Mouse (Mus musculus): Measurements from ENCODE around the gene Opcml.

The Opcml gene

GRCm38 (mm10) chr9:28171890-28172289 lies 381.3 kb downstream of the Opcml start:
- peak; percentile 66 for DNase-seq

DNA sequence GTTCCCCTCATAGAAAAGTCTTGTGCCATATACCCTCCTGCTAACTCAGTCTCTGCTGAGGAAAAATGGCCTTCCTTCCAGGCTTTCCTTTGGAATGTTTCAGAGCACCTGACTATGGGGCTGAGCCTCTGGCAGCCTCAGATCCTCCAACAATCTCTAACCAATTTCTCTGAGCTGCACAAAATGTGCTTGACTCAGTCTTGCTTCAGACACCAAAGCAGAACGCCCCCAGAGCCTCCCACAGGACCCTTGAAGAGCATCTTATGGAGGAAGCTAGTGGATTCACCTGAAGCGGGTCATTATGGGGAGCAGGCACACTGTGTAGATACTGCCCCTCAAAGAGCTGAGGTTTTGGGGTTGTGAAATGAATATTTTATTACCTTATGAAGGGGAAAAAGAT lies 386.5 kb downstream of the Opcml start:
- no peak for DNase-seq

DNA sequence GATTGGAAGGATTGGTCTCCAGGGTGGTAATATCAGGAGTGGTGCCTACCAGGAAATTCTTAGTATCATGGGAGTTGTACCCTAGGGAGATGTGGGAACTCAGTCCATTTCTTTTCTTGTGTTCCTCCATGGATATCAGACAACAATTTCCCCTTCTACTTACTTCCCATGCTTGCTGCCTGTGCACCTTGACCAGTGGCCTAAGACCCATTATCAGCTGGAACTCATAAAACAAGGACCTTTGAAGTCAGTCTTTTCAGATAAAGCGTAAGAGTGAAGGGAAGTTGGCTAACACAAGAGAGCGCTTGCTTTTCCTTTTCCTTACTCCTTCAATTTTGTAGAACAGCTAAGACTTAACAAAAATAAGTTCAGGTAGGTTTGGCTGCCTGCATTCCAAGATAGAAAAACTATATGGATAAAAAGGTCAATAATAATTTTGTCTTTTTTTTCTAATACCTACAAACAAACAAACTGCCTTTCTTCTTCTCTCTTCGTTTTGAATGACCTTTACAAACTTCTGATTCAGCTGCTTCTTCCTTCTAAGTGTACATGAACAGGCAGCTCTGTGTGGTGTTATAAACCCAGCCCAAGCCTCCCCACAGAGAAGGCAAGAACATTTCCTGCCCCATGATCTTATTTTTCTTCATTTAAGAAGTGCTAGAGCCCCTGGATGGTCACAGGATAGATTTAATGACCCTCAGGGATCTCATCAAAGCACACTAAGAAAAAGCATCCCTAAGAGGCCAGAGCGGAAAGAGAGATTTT lies 387.7 kb downstream of the Opcml start:
- no peak for DNase-seq

- DNase-seq, result no peak
These were observed 391.3 kb downstream of the Opcml start for GRCm38 (mm10) chr9:28181916-28182315.

DNA sequence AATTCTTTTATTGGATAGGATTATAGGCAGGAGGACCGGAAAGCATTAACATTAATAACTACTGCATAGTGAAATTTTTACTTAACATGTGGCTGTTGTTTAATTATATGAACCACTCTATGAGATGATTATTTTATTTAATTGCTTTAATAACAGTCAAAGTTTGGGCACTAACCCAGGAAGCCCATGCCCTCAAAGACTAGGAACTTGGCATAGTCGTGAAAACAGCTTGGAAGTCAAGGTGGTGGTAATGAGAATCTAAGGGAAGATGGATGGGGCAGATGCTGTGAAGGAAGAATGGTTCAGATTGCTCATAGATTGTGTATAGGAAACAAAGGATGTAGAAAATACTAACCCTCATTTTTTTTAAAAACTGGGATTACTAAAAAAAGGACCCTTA lies 399.7 kb downstream of the Opcml start:
- no peak for DNase-seq

GRCm38 (mm10) chr9:28190751-28191150 lies 400.2 kb downstream of the Opcml start:
- no peak for DNase-seq

DNA sequence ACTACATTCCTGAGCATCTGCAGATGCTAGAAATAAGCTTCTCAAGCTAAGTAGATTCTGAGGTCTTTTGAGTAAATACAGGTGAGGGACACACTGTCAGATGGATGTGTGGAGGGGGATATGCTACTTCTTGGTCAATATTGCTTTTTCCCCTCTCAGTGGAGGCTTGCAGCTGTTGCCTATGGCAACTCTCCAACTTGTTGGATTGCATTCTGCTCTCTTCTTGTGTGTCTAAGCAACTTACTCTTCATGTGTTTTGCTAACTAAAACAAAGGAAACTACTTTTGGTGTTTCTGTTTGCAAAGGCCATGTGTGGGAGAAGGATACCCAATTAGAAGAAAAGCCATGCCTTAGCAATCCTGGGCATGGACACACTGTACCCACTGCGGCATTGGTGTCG lies 406.0 kb downstream of the Opcml start:
- DNase-seq, result no peak

DNA sequence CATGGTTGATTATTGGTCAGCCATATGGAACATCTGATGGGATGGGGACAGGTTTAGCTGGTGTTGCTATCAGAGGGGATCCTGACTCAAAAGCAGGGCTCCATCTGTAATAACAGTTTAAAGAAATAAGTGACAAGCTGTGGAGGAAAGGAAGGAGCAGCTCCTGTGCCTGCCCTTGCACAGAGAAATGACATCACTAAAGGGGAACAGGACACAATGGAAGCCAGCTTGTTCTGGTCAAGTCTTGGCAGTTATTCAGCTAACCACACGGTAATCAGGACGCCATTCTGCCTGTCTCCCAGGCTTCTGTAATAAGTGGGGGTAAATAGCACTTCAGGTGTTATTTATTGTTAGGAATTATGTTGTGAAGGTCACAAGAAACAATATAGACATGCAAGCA lies 406.5 kb downstream of the Opcml start:
- DNase-seq, result no peak

DNA sequence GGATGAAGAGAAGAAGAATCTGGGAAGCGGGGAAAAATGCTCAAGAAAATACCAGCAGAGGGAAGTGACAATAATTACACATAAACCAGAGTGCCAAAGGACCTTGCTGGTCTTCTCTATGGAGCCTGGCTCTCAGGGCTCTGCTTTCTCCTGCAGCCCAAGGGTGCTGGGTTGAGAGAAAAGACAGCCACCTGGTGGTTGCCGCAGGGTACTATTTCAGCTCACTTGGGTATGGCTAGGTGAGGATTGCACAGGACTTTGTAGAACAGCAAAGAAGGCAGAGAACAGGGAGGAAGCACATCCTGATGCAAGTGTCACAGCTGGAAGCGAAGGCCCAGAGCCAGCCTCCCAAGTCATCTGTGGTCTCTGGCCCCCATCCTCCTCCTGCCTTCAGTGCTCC lies 407.1 kb downstream of the Opcml start:
- DNase-seq, result peak; percentile 69

DNA sequence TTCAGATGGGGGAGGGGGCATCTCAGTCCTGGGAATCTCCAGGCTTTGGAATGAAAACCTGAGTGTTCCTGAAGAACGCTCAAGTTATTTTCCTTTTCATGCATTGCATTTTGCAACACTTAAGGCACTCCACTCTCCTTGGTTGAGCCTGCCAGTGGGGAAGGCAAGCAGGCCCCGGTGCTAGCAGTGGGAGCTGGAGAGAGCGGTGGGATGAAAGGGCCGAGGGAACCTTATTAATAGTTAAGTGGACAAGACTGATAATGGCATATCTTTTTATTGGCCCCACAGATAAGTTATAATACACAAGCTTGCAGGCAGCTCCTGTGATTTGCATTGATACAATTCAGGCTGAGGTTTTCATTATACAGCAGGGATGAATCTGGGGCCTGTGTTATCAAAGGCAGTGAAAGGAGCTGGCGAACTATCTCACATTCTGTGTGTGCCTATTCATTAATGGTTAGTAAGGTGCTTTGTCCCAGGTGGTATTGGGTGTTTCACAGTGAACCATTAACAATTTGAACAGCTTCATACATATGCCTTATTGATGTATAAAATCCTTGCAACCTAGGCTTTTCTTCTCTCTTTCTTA lies 407.6 kb downstream of the Opcml start:
- no peak for DNase-seq

- no peak for DNase-seq
These were observed 416.9 kb downstream of the Opcml start for GRCm38 (mm10) chr9:28207441-28207840.

- DNase-seq, result no peak
These were observed 418.1 kb downstream of the Opcml start for GRCm38 (mm10) chr9:28208696-28209095.

- no peak for DNase-seq
These were observed 421.3 kb downstream of the Opcml start for GRCm38 (mm10) chr9:28211877-28212276.

DNA sequence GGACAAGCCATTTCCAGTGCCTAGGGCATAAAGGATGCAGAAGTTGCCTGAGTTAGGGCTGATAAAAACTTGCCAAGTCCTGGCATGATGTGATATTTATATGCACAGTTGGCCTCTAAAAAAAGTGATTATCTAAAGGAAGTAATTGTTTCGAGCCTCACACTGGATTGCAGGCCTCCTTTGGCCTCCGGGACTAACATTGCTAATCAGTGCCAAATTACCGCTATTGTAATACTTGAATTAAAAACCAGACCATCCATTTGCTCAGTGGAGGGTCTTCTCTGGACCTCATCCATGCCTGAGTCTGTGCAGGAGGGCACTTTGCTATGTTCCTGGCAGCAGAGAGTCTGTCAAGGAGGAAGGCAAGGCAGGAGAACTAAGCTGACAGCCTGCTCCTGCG lies 423.3 kb downstream of the Opcml start:
- no peak for DNase-seq

GRCm38 (mm10) chr9:28218026-28218646 lies 427.6 kb downstream of the Opcml start:
- no peak for DNase-seq

GRCm38 (mm10) chr9:28222726-28223125 lies 432.2 kb downstream of the Opcml start:
- DNase-seq, result no peak

DNA sequence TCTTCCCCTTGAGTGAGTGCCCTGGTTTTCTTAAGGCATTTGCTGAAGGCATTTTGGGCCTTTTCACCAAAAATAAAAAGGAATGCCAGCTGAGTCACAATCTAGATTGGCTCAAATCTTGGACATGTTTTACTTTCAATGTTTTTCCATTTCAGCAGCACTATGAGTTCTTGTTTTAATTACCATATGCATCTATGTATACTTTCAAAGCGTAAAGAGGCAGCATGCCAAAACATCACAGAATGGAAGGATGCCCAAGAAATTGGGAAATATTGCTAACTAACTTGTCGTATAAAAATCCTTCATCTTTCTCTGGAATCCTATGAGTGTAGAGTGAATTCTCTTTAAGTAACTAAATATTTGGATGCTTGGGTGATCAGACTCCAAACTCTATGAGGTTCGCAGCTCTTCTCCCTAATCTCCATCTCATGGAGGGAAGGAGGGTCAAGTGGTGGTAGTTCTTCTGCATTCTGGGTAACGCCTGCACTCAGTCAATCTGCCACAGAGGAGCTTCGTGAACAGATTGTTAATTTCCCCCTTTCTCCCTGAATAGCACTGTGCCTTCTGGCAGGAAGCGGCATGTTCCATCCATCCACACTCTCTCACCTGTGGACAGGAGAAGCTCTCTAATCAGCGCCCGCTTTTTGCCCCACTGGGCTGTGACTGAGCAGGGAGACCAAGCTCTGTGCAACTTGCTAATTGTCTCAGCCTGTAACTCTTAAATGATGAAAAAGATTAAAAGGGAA lies 435.4 kb downstream of the Opcml start:
- no peak for DNase-seq

GRCm38 (mm10) chr9:28226570-28226951 lies 436.0 kb downstream of the Opcml start:
- no peak for DNase-seq

GRCm38 (mm10) chr9:28238450-28238849 lies 447.9 kb downstream of the Opcml start:
- no peak for DNase-seq

DNA sequence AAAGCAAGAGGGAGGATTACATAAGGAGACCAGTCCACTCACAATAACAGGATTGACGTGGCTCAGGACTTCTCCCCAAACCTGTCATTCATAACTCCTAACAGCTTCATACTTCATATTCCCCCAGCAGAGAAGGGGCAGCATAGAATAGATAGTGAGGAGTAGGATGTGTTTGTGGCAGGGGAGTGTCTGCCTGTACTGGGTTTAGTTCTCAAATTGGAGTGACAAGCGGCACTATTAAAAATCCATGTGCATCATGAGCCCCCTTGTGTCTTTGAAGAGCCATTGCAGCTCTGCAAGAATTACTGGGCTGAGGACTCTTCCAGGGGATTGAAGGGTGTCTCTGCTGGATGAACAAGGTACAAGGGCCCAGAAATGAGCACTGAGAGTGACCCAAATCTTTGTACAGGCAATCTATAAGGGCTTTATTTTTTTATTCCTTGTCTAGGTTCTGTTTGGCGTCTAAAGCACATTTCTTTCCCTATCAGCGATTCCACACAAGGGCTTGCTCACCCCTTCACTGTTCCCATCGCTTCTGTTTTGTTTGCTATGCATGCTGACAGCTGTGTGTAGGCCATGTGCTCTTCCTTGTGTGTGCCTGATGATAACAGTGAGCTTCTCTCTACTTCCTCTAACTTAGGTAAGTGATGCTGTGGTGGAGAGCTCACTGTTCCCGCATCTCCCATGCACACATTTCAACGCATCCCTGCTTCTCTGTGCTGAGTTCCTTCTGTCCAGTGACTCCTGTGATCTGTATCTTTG lies 457.3 kb downstream of the Opcml start:
- peak; percentile 65 for DNase-seq

DNA sequence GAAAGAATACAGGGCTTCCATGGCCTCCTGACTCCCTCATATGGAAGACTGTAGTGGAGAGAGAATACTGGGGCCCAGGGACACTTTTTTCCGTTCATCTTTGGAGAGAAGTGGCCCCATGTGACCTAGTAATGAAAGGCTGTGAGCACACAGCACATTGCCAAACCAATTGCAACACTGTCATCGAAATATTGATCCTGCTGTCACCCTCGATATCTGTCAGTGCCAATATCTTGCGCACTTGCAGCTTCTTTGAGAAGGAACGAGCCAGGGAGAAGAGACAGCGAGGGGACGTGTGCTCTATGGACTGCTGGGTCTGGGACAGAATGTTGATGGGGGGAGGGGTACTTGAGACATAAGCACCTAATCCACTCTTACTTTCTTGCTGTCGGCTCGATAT lies 460.8 kb downstream of the Opcml start:
- no peak for DNase-seq

DNA sequence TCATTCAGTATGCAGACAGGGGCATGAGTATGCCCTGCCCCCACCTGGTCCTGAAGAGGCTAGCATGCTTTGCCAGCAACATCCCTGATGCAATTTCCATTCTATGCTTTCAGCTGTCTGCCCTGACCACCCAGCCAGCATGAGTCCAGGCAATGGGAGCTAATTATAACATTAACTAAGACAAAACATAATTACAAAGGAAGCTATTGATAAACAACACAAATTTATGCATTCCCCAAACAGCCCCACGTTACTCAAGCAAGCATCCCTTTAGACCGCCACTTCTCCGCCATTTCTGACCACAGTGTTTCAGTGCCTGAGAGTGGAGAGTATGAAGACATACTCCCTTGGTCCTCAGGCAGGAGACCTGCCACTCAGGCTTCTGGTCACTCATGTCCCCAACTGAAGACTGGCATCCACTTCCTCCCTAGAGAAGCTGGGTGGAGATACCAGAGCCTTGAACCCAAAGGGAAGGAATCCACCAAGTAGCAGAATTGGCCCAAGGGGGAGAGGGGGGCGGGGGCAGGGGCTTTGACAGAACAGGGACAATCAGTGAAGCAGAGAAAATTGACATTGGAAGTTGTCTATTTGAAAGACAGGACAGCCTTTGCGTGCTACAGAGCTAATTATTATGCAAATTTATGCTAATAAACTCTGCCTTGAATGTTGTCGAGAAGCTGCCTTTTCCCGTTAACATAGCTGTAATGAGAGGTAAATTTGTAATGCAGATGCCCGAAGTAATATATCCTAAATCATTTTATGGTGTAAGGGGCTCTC lies 464.7 kb downstream of the Opcml start:
- DNase-seq, result no peak

Measured in embryo, embryonic 11 days (tissue).